Mouse (Mus musculus) kidney, adult 18-20 months (tissue): ENCODE results near the gene Vps13a.

Experiments
- DNase-seq: peaks from one replicate; pipeline ENCODE4 v3.0.0; 2021

Gene Vps13a

DNA sequence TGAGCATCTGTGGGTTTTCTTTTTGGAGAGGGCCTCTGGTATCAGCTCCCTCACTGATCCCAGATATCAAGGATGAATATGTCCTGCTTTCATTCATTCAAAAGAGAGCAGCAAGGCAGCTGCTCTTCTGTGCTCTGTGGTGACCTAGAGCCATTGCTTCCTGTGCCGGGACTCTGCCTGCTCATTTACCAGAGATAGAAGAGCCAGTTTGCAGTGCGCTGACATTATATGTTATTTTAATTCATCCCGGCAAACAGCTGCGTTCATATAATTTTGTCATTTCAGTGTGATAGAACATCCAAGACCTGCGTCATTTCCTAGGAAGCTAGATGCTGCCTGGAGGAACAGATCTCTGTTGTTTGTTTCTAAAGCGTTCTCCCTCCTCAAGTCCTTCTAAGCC, 203.9 kb downstream of the Vps13a start:
- no peak for DNase-seq
